Mouse (Mus musculus) midbrain, embryonic 13.5 days (tissue): Measurements from ENCODE around the gene Tcp11x2. TPM values are rescaled to one million over a fixed set of nuclear protein-coding genes. Genes with fewer than 3 reads are reported as not detected.

Experiments used
- ATAC-seq: fragments of 200-750 bp; cut with Nextera tagmentation; 2 replicates; pipeline ENCODE4 v1.8.0; 2017; ENCODE audit warnings: mild to moderate bottlenecking, moderate TSS enrichment, moderate library complexity
- H3K27ac ChIP-seq: fragments of 300-500 bp; sonication (generic); 2 replicates; pipeline ENCODE4 v1.5.1; 2015; ENCODE audit warnings: inconsistent platforms, mild to moderate bottlenecking, moderate library complexity
- H3K27me3 ChIP-seq: fragments of 300-500 bp; sonication (generic); 2 replicates; pipeline ENCODE4 v1.6.1; 2015; ENCODE audit warnings: mild to moderate bottlenecking, inconsistent platforms
- H3K36me3 ChIP-seq: fragments of 300-500 bp; sonication (generic); 2 replicates; pipeline ENCODE4 v1.6.1; 2015; ENCODE audit warnings: mild to moderate bottlenecking, inconsistent platforms
- H3K4me1 ChIP-seq: fragments of 300-500 bp; sonication (generic); replicated peaks from 2 replicates; pipeline ENCODE4 v1.6.1; 2015; ENCODE audit warnings: inconsistent platforms
- H3K4me2 ChIP-seq: fragments of 300-500 bp; sonication (generic); replicated peaks from 2 replicates; pipeline ENCODE4 v1.6.1; 2015; ENCODE audit warnings: moderate library complexity, mild to moderate bottlenecking, inconsistent platforms
- H3K4me3 ChIP-seq: fragments of 300-500 bp; sonication (generic); replicated peaks from 2 replicates; pipeline ENCODE4 v1.5.1; 2015; ENCODE audit warnings: mild to moderate bottlenecking, inconsistent platforms
- H3K9ac ChIP-seq: fragments of 300-500 bp; sonication (generic); replicated peaks from 2 replicates; pipeline ENCODE4 v1.6.1; 2015; ENCODE audit warnings: mild to moderate bottlenecking, inconsistent platforms
- H3K9me3 ChIP-seq: fragments of 300-500 bp; sonication (generic); 2 replicates; pipeline ENCODE4 v1.6.1; 2016; ENCODE audit warnings: mild to moderate bottlenecking, inconsistent platforms
- WGBS: fragments of 180-500 bp; shearing (Covaris S2); methylation state at CpG from one replicate; pipeline ENCODE4 v1.1.7; 2015; 5-methylcytosine and 5-hydroxymethylcytosine counted together
- polyA plus RNA-seq: library from polyadenylated mRNA; unstranded; fragments of >200 nt; fragmentation: Nextera tagmentation; extraction: Ambion mirVana; gene quantifications from 2 replicates; pipeline ENCODE4 v1.2.1, GENCODE M21; 2015

Tcp11x2 gene
- polyA plus RNA-seq = not detected in 2 replicates

GRCm38 (mm10) chrX:135693633-135694032 lies at the start of gene Tcp11x2:
Tcp11x2 (minus strand) TSS chrX:135693790.
- ATAC-seq = no peak
- Histone ChIP-seq H3K36me3 (no peaks in the 10 kb centered on the region), H3K4me3 (no peak within 1 kb of the TSS), H3K9me3 (no peaks in the 10 kb centered on the region), H3K4me2 (no peak within 1 kb of the TSS), H3K27me3 (peaks cover 4% of the 10 kb centered on the region; the same call in 1 of the 2 replicates), H3K27ac (no peak within 1 kb of the TSS), H3K9ac (no peak within 1 kb of the TSS), H3K4me1 (no peaks in the 10 kb centered on the region)
- 66% methylated on average over 1 of the region's 1 CpGs for WGBS

DNA sequence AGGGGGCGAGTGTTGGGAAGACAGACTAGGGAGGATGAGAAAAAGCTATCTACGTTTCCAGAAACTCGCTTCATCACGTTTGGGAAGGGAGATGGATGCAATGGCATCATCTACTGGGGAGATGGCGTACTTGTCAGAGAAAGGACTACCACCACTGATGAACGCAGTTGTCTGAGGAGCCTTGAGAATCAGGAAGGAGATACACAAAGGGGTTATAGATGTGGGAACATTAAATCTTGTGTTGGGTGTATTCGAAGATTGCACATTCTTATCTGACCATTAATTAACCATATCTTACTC lies 49.4 kb upstream of the Tcp11x2 start:
- Histone ChIP-seq H3K4me1 (peaks cover 11% of the 10 kb centered on the region), H3K36me3 (peaks cover 8% of the 10 kb centered on the region; the same call in 1 of the 2 replicates), H3K9ac (peak overlapping the region; percentile 75), H3K27ac (peak overlapping the region; percentile 91), H3K27me3 (peaks cover 2% of the 10 kb centered on the region; the same call in 1 of the 2 replicates), H3K4me2 (peak overlapping the region; percentile 65), H3K9me3 (no peaks in the 10 kb centered on the region), H3K4me3 (peak overlapping the region; percentile 62)
- peak; percentile 46 for ATAC-seq
- WGBS = 28% methylated on average over 7 of the region's 7 CpGs

DNA sequence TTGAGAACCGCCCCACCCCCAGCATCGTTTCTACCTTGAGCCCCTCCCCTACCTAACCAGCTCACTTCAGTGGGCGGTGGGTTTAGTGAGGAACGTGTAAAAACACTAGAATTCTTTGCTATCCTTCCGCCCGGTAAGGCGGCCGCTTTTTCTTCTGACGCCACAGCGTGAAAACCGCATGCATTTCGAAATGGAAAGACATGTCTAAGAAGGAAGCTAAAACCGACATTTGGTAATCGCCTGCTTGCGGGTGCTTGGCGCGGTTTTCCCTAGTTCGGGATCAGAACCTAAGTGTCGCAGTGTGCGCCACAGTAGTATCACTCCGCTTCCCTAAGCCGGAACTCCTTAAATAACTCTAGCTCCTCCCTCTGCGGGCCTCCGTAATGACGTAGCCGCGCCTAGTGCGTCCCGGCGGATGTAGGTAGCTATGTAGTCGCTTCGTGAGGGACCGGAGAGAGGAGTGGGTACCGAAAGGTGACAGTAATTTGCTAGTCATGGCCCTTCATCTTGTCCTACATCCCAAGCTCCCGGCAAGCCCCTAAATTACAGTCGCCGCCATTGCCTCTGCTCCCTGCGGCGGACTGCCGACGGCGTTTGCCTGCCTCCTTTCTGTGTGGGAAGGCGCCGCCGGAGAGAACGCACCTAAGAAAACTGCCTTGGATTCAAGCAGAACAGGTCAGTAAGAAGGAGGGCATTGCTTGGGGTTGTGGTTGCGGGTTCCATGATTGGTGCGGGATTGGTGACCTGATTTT lies 48.9 kb upstream of the Tcp11x2 start, which contains the start of the genes Armcx5 and Gprasp1:
TSS of gene Armcx5 (plus strand) at position 430 of the 752 bp plus-strand sequence.
TSS of gene Gprasp1 (plus strand) at position 430 of the 752 bp plus-strand sequence.
- peak within 1 kb of the TSS; percentile 62 for H3K4me3 ChIP-seq
- peaks cover 8% of the 10 kb centered on the region; the same call in 1 of the 2 replicates for H3K36me3 ChIP-seq
- peaks cover 11% of the 10 kb centered on the region for H3K4me1 ChIP-seq
- peak within 1 kb of the TSS; percentile 91 for H3K27ac ChIP-seq
- H3K9ac ChIP-seq = peak within 1 kb of the TSS; percentile 75
- H3K27me3 ChIP-seq = peaks cover 5% of the 10 kb centered on the region; the same call in 1 of the 2 replicates
- 23% methylated on average over 48 of the region's 48 CpGs for WGBS
- peak; percentile 98 for ATAC-seq
- H3K9me3 ChIP-seq = no peaks in the 10 kb centered on the region
- H3K4me2 ChIP-seq = peak within 1 kb of the TSS; percentile 65

- H3K9me3 ChIP-seq = no peaks in the 10 kb centered on the region
- WGBS = 98% methylated on average over 2 of the region's 2 CpGs
- H3K4me3 ChIP-seq = no peak overlapping the region
- H3K27ac ChIP-seq = no peak overlapping the region
- no peak for ATAC-seq
- no peaks in the 10 kb centered on the region for H3K36me3 ChIP-seq
- H3K9ac ChIP-seq = no peak overlapping the region
- peaks cover 8% of the 10 kb centered on the region for H3K4me1 ChIP-seq
- H3K27me3 ChIP-seq = peaks cover 5% of the 10 kb centered on the region; the same call in 1 of the 2 replicates
- H3K4me2 ChIP-seq = no peak overlapping the region
These were observed 45.3 kb upstream of the Tcp11x2 start for GRCm38 (mm10) chrX:135738730-135739520.

DNA sequence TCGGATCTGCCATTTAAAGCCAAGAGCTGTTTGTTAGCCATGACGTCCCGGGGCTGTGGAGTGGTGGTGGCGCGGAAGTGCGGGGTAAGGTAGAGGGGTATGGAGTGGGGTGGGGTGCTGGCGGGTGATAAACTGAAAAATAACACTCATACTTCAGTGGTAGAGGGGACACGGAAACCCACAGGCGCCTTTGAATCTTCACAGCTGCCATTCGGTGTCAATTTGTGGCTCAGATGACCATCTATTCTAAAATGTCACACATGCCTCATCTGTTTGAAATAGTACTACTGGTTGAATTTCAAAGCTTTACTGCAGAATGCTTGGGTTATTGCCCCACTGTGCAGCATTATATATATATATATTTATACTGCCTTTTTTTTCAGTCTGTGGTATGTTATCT lies 31.6 kb upstream of the Tcp11x2 start, which contains the start of gene Tmsb15a:
TSS of gene Tmsb15a (minus strand) at position 101 of the 400 bp plus-strand sequence.
- no peak within 1 kb of the TSS for H3K27ac ChIP-seq
- WGBS = 85% methylated on average over 10 of the region's 10 CpGs
- no peaks in the 10 kb centered on the region for H3K9me3 ChIP-seq
- no peak within 1 kb of the TSS for H3K4me3 ChIP-seq
- H3K4me2 ChIP-seq = no peak within 1 kb of the TSS
- no peaks in the 10 kb centered on the region for H3K4me1 ChIP-seq
- no peak within 1 kb of the TSS for H3K9ac ChIP-seq
- ATAC-seq = no peak
- no peaks in the 10 kb centered on the region for H3K36me3 ChIP-seq
- H3K27me3 ChIP-seq = peaks cover 14% of the 10 kb centered on the region

DNA sequence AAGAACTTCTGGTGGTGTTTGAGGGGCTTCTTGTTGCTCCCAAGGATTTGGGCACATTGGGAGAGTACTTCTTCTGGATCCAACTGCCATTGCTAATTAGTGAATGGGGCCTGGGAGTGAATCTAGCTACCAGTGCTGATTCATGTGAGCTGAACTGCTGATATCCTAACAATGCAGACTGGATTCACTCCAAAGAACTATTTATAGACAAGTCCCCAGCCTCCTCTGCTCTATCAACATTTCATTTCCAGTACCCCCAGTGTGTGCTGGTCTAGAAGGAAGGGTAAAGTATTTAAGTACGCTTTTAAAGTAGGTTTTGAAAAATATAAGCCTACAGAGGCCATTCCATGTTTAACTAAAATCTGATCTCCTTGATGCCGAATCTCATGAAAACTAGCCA lies 19.3 kb upstream of the Tcp11x2 start:
- Histone ChIP-seq H3K36me3 (no peaks in the 10 kb centered on the region), H3K9ac (no peak overlapping the region), H3K9me3 (no peaks in the 10 kb centered on the region), H3K4me2 (no peak overlapping the region), H3K27ac (no peak overlapping the region), H3K4me1 (no peaks in the 10 kb centered on the region), H3K27me3 (no peaks in the 10 kb centered on the region; the same call in 1 of the 2 replicates), H3K4me3 (no peak overlapping the region)
- WGBS = 87% methylated on average over 2 of the region's 2 CpGs
- ATAC-seq = no peak

DNA sequence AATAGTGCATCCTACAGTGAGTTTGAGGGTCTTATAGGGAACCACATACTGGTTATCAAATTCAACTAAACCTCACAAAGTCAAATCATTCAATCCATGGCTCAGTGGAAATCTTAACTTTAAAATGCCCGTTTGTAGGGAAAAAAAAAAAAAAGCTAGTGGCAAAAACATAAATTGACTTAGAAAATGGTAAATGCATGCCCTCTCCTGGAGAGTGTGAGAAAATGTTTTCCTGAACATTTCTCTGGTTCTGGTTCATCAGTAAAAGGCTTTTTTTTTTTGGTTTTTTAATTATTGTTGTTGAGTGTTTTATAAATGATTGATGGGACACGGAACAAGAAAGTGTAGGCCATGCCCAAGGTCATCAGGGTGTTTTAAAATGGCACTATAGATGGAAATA lies 10.8 kb upstream of the Tcp11x2 start:
- Histone ChIP-seq H3K36me3 (no peaks in the 10 kb centered on the region), H3K4me2 (no peak overlapping the region), H3K9ac (no peak overlapping the region), H3K27me3 (peaks cover 3% of the 10 kb centered on the region; the same call in 1 of the 2 replicates), H3K27ac (no peak overlapping the region), H3K4me3 (no peak overlapping the region), H3K9me3 (no peaks in the 10 kb centered on the region), H3K4me1 (no peaks in the 10 kb centered on the region)
- no peak for ATAC-seq
- 57% methylated on average over 2 of the region's 2 CpGs for WGBS

DNA sequence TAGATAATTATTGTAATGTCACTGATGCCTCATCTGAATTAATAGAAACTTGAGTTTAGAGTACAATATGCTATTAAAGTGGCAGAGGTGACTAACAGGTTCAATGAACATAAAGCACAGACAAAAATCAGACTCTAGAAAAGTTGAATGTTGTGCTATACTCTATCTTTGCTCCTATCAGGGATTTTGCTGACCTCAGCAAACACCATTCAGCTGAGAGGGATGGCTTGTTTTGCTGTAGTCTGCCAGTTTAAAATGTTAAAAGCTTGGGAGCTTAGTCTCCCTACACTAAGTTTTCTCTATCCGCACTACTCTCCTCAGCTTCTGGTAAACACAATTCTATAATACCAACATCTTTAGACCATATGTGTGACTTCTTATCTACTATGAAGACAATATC lies 9.5 kb upstream of the Tcp11x2 start:
- Histone ChIP-seq H3K9ac (no peak overlapping the region), H3K4me2 (no peak overlapping the region), H3K4me3 (no peak overlapping the region), H3K27ac (no peak overlapping the region), H3K9me3 (no peaks in the 10 kb centered on the region), H3K4me1 (no peaks in the 10 kb centered on the region), H3K36me3 (no peaks in the 10 kb centered on the region), H3K27me3 (peaks cover 3% of the 10 kb centered on the region; the same call in 1 of the 2 replicates)
- 94% methylated on average over 1 of the region's 1 CpGs for WGBS
- ATAC-seq = no peak

- 77% methylated on average over 3 of the region's 3 CpGs for WGBS
- H3K9ac ChIP-seq = no peak overlapping the region
- no peak overlapping the region for H3K4me2 ChIP-seq
- H3K36me3 ChIP-seq = no peaks in the 10 kb centered on the region
- no peaks in the 10 kb centered on the region; the same call in 1 of the 2 replicates for H3K27me3 ChIP-seq
- no peaks in the 10 kb centered on the region for H3K9me3 ChIP-seq
- H3K27ac ChIP-seq = no peak overlapping the region
- H3K4me3 ChIP-seq = no peak overlapping the region
- no peaks in the 10 kb centered on the region for H3K4me1 ChIP-seq
- ATAC-seq = no peak
These were observed 5.8 kb downstream of the Tcp11x2 start for GRCm38 (mm10) chrX:135687802-135688201.

DNA sequence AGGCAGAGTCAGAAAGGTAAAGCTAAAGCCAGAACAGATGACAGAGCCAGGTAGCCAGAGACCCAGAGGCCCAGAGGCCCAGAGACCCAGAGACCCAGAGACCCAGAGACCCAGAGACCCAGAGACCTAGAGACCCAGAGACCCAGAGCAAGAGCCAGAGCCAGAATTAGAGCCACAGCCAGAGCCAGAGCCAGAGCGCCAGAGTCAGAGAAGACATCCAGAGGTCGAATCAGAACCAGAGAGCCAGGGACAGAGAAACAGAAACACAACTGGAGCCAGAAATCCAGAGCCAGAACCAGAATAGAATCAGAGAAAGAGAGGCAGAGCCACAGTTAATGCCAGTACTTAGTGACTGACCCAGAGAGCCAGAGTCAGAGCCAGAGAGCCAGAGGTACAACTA lies 11.7 kb downstream of the Tcp11x2 start:
- Histone ChIP-seq H3K9me3 (no peaks in the 10 kb centered on the region), H3K36me3 (no peaks in the 10 kb centered on the region), H3K4me2 (no peak overlapping the region), H3K9ac (no peak overlapping the region), H3K27ac (no peak overlapping the region), H3K4me1 (no peaks in the 10 kb centered on the region), H3K4me3 (no peak overlapping the region), H3K27me3 (no peaks in the 10 kb centered on the region; the same call in 1 of the 2 replicates)
- no peak for ATAC-seq
- 82% methylated on average over 2 of the region's 2 CpGs for WGBS

- no peak for ATAC-seq
- no peak overlapping the region for H3K4me2 ChIP-seq
- no peaks in the 10 kb centered on the region for H3K36me3 ChIP-seq
- no peaks in the 10 kb centered on the region for H3K9me3 ChIP-seq
- H3K9ac ChIP-seq = no peak overlapping the region
- no peak overlapping the region for H3K4me3 ChIP-seq
- H3K27me3 ChIP-seq = no peaks in the 10 kb centered on the region
- no peak overlapping the region for H3K27ac ChIP-seq
- WGBS = 45% methylated on average over 9 of the region's 9 CpGs
- no peaks in the 10 kb centered on the region for H3K4me1 ChIP-seq
These were observed 41.3 kb downstream of the Tcp11x2 start for GRCm38 (mm10) chrX:135652173-135652772.

GRCm38 (mm10) chrX:135627605-135628004 lies 66.0 kb downstream of the Tcp11x2 start, which contains the start of gene Prame:
Prame (minus strand) TSS chrX:135627705.
- 90% methylated on average over 11 of the region's 11 CpGs for WGBS
- no peaks in the 10 kb centered on the region for H3K9me3 ChIP-seq
- H3K4me2 ChIP-seq = no peak within 1 kb of the TSS
- ATAC-seq = no peak
- H3K36me3 ChIP-seq = no peaks in the 10 kb centered on the region
- no peak within 1 kb of the TSS for H3K27ac ChIP-seq
- H3K9ac ChIP-seq = no peak within 1 kb of the TSS
- H3K27me3 ChIP-seq = no peaks in the 10 kb centered on the region
- H3K4me3 ChIP-seq = no peak within 1 kb of the TSS
- no peaks in the 10 kb centered on the region for H3K4me1 ChIP-seq
